ENCODE assay signal across 8 mouse cellular contexts in genomic region chr7:49267621-49268325, GRCm38 (mm10).
DNase-seq lines count a peak whose midpoint lies in the region; ATAC-seq and TF ChIP-seq lines count a peak whose summit lies in the region.
"Had no signal": no experiment of that assay in that cellular context is flagged by ENCODE, and none has a peak within 500 bp of the region (broad histone marks: within the 10 kb centered on the region; RNA-seq: fewer than 3 reads in every experiment).

No protein-coding gene starts in this region.

- TF ChIP-seq EP300 in heart, postnatal 0 days (IDR thresholded peaks at IDR 0.05; ENCODE audit: low read depth), result no peak

- no peak for DNase-seq in hindbrain, embryonic 14.5 days (ENCODE audit: low spot score)
- DNase-seq in cerebellum, postnatal 25 days, result peak; percentile 83 to 85
- peak; percentile 71 for DNase-seq in heart, postnatal 0 days (ENCODE audit: low spot score)
- peak; percentile 73 for DNase-seq in right cerebral cortex, postnatal 25 days
- DNase-seq in thymus, adult 18-20 months, result no peak
- no peak for DNase-seq in lung, postnatal 4 days
- DNase-seq: lung, adult 18-20 months had no signal

- no peaks in the 10 kb centered on the region for H3K27me3 ChIP-seq in hindbrain, embryonic 16.5 days (replicated peaks; ENCODE audit: control insufficient read depth, insufficient read depth, low read length)
- H3K27me3 ChIP-seq in hindbrain, embryonic 14.5 days (ENCODE audit: control insufficient read depth, insufficient read depth, low read length), result no peaks in the 10 kb centered on the region
- no peaks in the 10 kb centered on the region for H3K27me3 ChIP-seq in heart, postnatal 0 days (ENCODE audit: control insufficient read depth, insufficient read depth, low read length)

- no peak overlapping the region for H3K4me3 ChIP-seq in hindbrain, embryonic 16.5 days (ENCODE audit: low read length)
- no peak overlapping the region for H3K4me3 ChIP-seq in hindbrain, embryonic 14.5 days (replicated peaks; ENCODE audit: low read length)
- no peak overlapping the region for H3K4me3 ChIP-seq in heart, postnatal 0 days (ENCODE audit: low read depth, low read length)

- WGBS in hindbrain, embryonic 16.5 days, result 76% methylated on average over 12 of the region's 12 CpGs
- WGBS in hindbrain, embryonic 14.5 days, result 85% methylated on average over 12 of the region's 12 CpGs
- WGBS in heart, postnatal 0 days, result 27% methylated on average over 12 of the region's 12 CpGs

- H3K36me3 ChIP-seq in hindbrain, embryonic 16.5 days (ENCODE audit: control insufficient read depth, insufficient read depth, low read length), result no peaks in the 10 kb centered on the region
- no peaks in the 10 kb centered on the region for H3K36me3 ChIP-seq in hindbrain, embryonic 14.5 days (replicated peaks; ENCODE audit: control insufficient read depth, insufficient read depth)
- no peaks in the 10 kb centered on the region for H3K36me3 ChIP-seq in heart, postnatal 0 days (replicated peaks; ENCODE audit: control insufficient read depth, insufficient read depth, low read length)

- peak overlapping the region; percentile 29; the same call in 1 of the 2 replicates for H3K27ac ChIP-seq in hindbrain, embryonic 16.5 days (ENCODE audit: low read depth, low read length)
- no peak overlapping the region for H3K27ac ChIP-seq in hindbrain, embryonic 14.5 days
- H3K27ac ChIP-seq in heart, postnatal 0 days (ENCODE audit: low read depth), result peak overlapping the region; percentile 82

- no peak for ATAC-seq in hindbrain, embryonic 16.5 days
- ATAC-seq in hindbrain, embryonic 14.5 days (ENCODE audit: low FRiP score), result no peak
- peak; percentile 51 for ATAC-seq in heart, postnatal 0 days (ENCODE audit: insufficient read depth, low read depth)

- peaks cover 9% of the 10 kb centered on the region for H3K4me1 ChIP-seq in hindbrain, embryonic 16.5 days (ENCODE audit: control insufficient read depth, insufficient read depth, low read depth, low read length)
- peaks cover 11% of the 10 kb centered on the region; the same call in 1 of the 2 replicates for H3K4me1 ChIP-seq in hindbrain, embryonic 14.5 days (replicated peaks; ENCODE audit: control insufficient read depth, insufficient read depth, low read length)
- H3K4me1 ChIP-seq in heart, postnatal 0 days (ENCODE audit: control insufficient read depth, insufficient read depth), result peaks cover 45% of the 10 kb centered on the region

- no peak overlapping the region for H3K9ac ChIP-seq in hindbrain, embryonic 16.5 days (ENCODE audit: low read depth, low read length)
- H3K9ac ChIP-seq in hindbrain, embryonic 14.5 days, result no peak overlapping the region
- H3K9ac ChIP-seq in heart, postnatal 0 days (replicated peaks; ENCODE audit: low read depth, low read length), result no peak overlapping the region

- TF ChIP-seq CTCF in heart, postnatal 0 days (IDR thresholded peaks at IDR 0.05; ENCODE audit: low read depth), result no peak

- no peak overlapping the region for H3K4me2 ChIP-seq in hindbrain, embryonic 16.5 days (ENCODE audit: low read length)
- H3K4me2 ChIP-seq in hindbrain, embryonic 14.5 days (replicated peaks), result no peak overlapping the region
- H3K4me2 ChIP-seq in heart, postnatal 0 days (ENCODE audit: low read depth, low read length), result peak overlapping the region; percentile 23

- H3K9me3 ChIP-seq in hindbrain, embryonic 16.5 days (ENCODE audit: control insufficient read depth, low read length), result no peaks in the 10 kb centered on the region
- H3K9me3 ChIP-seq in hindbrain, embryonic 14.5 days (ENCODE audit: control insufficient read depth, low read length), result no peaks in the 10 kb centered on the region
- no peaks in the 10 kb centered on the region for H3K9me3 ChIP-seq in heart, postnatal 0 days (replicated peaks; ENCODE audit: control insufficient read depth, low read length)

Comparison
In these comparisons a context has a peak if more than half of its experiments do, and no peak if none do; other contexts are left out.
1. DNase-seq: peak in cerebellum, postnatal 25 days (2 of 2), heart, postnatal 0 days (single experiment) and right cerebral cortex, postnatal 25 days (single experiment); none in hindbrain, embryonic 14.5 days (single experiment), thymus, adult 18-20 months (0 of 2) and lung, postnatal 4 days (0 of 2).